Mouse (Mus musculus) ES-E14 (cell line): ENCODE measurements around the gene Aqp9.

Source experiments
- HCFC1 ChIP-seq: IDR thresholded peaks from 2 replicates; pipeline ENCODE4 v1.6.1; 2012; ENCODE audit warnings: low read length, inconsistent platforms, borderline replicate concordance; ENCODE audit not compliant: insufficient read depth
- MAFK ChIP-seq: IDR thresholded peaks from 2 replicates; pipeline ENCODE4 v1.6.1; 2014; ENCODE audit warnings: mild to moderate bottlenecking, low read depth, low read length, inconsistent platforms; ENCODE audit not compliant: insufficient read depth
- ZNF384 ChIP-seq: IDR thresholded peaks from 2 replicates; pipeline ENCODE4 v1.6.1; 2012; ENCODE audit warnings: low read depth, low read length, inconsistent platforms

DNA sequence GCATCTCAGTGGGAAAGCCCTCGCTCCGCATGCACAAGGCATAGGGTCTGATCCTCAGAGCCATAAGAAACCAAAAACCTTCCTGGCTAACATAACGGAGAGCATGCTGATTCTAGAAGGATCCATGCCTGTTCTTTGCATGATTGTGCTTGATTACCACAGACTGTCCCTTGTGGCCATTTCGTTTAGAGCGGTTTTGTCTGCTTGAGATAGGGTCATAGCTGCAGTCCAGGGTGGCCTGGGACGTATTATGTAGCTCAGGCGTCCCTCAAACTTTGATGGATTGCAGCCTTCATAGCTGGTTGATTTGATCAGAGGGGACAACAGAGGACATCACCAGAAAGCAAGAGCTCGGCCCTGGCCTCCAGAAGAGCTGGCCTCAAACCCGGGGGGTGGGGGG lies 47.6 kb downstream of the Aqp9 start:
- TF ChIP-seq ZNF384: no peak
- TF ChIP-seq MAFK: no peak
- TF ChIP-seq HCFC1: no peak
